Mouse (Mus musculus) liver, postnatal 0 days (tissue): ENCODE data around the gene Zfp68.

ENCODE experiments used
- CTCF ChIP-seq: sonication (generic); IDR thresholded peaks from 2 replicates; pipeline ENCODE4 v1.5.1; 2016; ENCODE audit warnings: antibody characterized with exemption, low read depth
- EP300 ChIP-seq: IDR thresholded peaks from 2 replicates; pipeline ENCODE4 v1.6.1; 2016; ENCODE audit warnings: antibody characterized with exemption, low read depth, mild to moderate bottlenecking

- TF ChIP-seq CTCF, result no peak
- TF ChIP-seq EP300, result no peak
Observed at GRCm38 (mm10) chr5:138641761-138642160, 22.2 kb upstream of the Zfp68 start.
